Mouse (Mus musculus): ENCODE data around the gene Dzip3. TPM values are rescaled to one million over a fixed set of nuclear protein-coding genes. Genes with fewer than 3 reads are reported as not detected.
A peak's percentile ranks its signal among the peaks of the same experiment; 100 is the strongest.

Dzip3 gene
- 44.2 and 48.3 TPM in 2 replicates for polyA plus RNA-seq (2016; fragmentation: Nextera tagmentation; extraction: Ambion mirVana)

- Histone ChIP-seq H3K27ac (peak within 1 kb of the TSS; percentile 92), H3K4me3 (peak within 1 kb of the TSS; percentile 87), H3K9me3 (no peaks in the 10 kb centered on the region), H3K27me3 (replicated peaks) (no peaks in the 10 kb centered on the region), H3K9ac (peak within 1 kb of the TSS; percentile 94), H3K4me2 (replicated peaks) (peak within 1 kb of the TSS; percentile 86), H3K4me1 (peaks cover 12% of the 10 kb centered on the region), H3K36me3 (no peaks in the 10 kb centered on the region; the same call in 1 of the 2 replicates)
- WGBS = under 1% methylated on average over 74 of the region's 74 CpGs
- ATAC-seq (ENCODE audit: low FRiP score, low read depth) = peak; percentile 99
Observed at GRCm38 (mm10) chr16:48993559-48994342, at the start of gene Dzip3, which contains the start of gene Cip2a. Dzip3 (minus strand) TSS chr16:48994165. Cip2a (plus strand) TSS chr16:48994185.

DNA sequence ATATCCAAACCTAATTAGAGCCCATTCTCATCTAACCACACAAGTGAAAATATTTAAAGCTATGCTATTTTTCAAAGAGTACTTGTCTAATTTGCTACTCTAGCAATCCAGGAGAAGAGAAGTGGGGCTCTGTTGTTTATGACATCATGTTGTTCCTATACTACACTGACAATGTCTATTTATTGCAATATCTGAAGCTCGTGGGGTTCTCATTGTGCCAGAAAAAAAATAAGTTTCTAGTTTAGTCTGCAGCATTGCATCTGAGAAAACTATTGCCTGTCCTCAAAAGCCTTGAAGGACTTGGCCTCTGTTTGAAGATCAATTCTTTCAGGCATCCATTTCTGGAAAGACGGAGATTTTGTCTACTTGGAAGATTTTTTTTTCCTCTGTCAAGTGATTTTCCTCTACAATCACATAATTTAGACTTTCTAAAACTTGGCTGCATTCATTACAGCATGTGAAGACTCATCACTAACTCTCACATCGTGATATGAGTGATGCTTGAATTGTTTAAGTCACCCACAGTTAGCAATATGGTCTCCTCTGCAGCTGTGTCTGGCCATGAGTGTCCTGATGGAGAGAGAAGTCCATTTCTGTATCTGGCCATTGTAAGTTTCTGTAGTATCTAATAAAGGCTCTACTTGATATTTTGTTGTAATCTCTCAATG is 46.7 kb upstream of the Dzip3 start:
- Histone ChIP-seq H3K4me1 (no peaks in the 10 kb centered on the region), H3K9ac (no peak overlapping the region), H3K36me3 (no peaks in the 10 kb centered on the region), H3K9me3 (no peaks in the 10 kb centered on the region), H3K4me3 (no peak overlapping the region), H3K27me3 (replicated peaks) (no peaks in the 10 kb centered on the region), H3K4me2 (replicated peaks) (no peak overlapping the region), H3K27ac (no peak overlapping the region)
- ATAC-seq (ENCODE audit: low FRiP score, low read depth) = no peak
- 83% methylated on average over 3 of the region's 3 CpGs for WGBS

DNA sequence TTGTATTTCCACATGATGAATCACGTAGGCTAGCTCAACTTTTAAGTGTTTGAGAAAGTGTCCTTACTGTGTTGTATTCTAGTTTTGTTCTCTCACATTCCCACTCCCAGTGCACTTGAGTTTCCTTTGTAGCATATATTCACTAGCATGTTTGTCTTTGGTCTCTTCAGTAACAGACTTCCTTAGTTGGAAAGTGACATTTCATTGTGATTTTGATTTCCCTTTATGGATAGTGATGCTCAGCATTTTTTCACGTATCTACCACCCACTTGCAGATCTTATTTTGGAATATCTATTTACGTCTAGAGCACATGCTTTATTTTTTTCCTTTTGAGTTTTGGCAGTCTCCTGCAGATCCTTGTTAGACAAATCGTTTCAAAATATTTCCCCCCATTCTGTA is 43.8 kb upstream of the Dzip3 start:
- Histone ChIP-seq H3K9me3 (no peaks in the 10 kb centered on the region), H3K36me3 (no peaks in the 10 kb centered on the region), H3K4me1 (no peaks in the 10 kb centered on the region), H3K4me2 (replicated peaks) (no peak overlapping the region), H3K27me3 (replicated peaks) (no peaks in the 10 kb centered on the region), H3K9ac (no peak overlapping the region), H3K4me3 (no peak overlapping the region), H3K27ac (no peak overlapping the region)
- WGBS = 88% methylated on average over 4 of the region's 4 CpGs
- no peak for ATAC-seq (ENCODE audit: low FRiP score, low read depth)

- WGBS = 84% methylated on average over 4 of the region's 4 CpGs
- Histone ChIP-seq H3K4me1 (no peaks in the 10 kb centered on the region), H3K9ac (no peak overlapping the region), H3K27me3 (replicated peaks) (no peaks in the 10 kb centered on the region), H3K27ac (no peak overlapping the region), H3K4me2 (replicated peaks) (no peak overlapping the region), H3K36me3 (no peaks in the 10 kb centered on the region), H3K9me3 (no peaks in the 10 kb centered on the region), H3K4me3 (no peak overlapping the region)
- no peak for ATAC-seq (ENCODE audit: low FRiP score, low read depth)
Observed at GRCm38 (mm10) chr16:49035852-49036251, 41.9 kb upstream of the Dzip3 start.

DNA sequence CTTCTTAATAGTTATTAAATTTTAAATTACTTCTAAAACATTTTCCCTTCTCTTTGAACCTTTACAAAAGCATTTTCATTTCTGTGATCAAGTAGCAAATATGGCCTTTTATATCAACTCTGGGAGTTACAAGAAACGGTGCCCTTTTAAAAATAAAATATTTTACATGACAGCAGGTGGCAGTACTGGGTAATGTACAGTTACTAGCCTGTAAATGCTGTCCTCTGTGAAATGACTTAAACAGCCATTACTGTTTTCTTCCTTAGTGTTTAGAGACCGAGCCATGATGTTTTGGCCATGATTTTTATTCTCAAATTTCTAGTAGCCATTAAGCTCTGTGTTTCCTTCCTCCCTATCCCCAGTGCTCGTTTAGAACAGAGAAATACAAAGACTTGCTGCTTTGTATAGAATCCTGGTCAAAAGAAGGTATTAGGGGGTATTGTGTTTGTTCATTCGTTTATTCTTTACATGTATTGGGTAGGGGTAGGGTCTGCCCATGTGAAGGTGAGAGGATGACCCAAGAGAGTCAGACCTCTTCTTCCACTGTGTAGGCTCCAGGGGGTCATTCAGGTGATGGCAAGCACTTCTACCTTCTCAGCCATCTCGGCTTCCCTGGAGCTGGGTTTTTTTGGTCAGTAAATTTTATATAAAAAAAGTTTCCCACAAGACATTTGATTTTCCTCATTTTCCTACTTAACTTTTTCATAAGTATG is 22.8 kb upstream of the Dzip3 start:
- ATAC-seq (ENCODE audit: low FRiP score, low read depth) = no peak
- no peak overlapping the region for H3K27ac ChIP-seq
- 76% methylated on average over 5 of the region's 5 CpGs for WGBS
- no peak overlapping the region for H3K4me2 ChIP-seq (replicated peaks)
- H3K4me1 ChIP-seq = no peaks in the 10 kb centered on the region
- no peak overlapping the region for H3K4me3 ChIP-seq
- no peak overlapping the region for H3K9ac ChIP-seq
- H3K9me3 ChIP-seq = no peaks in the 10 kb centered on the region
- H3K27me3 ChIP-seq (replicated peaks) = no peaks in the 10 kb centered on the region
- H3K36me3 ChIP-seq = peaks cover 9% of the 10 kb centered on the region

DNA sequence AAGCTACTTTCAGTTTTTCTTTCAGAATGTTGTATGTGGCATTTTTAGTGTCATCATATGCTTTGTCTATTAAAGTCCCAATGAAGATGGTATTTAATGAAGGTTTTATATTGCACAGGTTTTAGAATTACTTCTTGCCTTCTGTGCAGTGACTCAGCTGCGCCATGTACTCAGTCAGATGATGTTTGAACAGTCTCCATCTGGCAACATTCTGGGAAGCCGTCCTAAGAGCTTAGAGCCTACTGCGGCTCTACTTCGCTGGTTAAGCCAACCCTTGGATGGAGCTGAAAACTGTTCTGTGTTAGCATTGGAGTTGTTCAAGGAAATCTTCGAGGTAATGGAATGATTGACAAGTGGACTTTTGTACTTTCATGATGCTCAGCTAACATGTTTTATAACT is 10.2 kb upstream of the Dzip3 start:
- Histone ChIP-seq H3K27me3 (replicated peaks) (no peaks in the 10 kb centered on the region), H3K4me1 (no peaks in the 10 kb centered on the region), H3K4me3 (no peak overlapping the region), H3K9me3 (no peaks in the 10 kb centered on the region), H3K4me2 (replicated peaks) (no peak overlapping the region), H3K27ac (no peak overlapping the region), H3K36me3 (peaks cover 23% of the 10 kb centered on the region), H3K9ac (no peak overlapping the region)
- 94% methylated on average over 5 of the region's 5 CpGs for WGBS
- ATAC-seq (ENCODE audit: low FRiP score, low read depth) = no peak

GRCm38 (mm10) chr16:48994343-48994693 is 353 bp upstream of the Dzip3 start:
- Histone ChIP-seq H3K36me3 (peaks cover under 1% of the 10 kb centered on the region; the same call in 1 of the 2 replicates), H3K27ac (no peak overlapping the region), H3K27me3 (replicated peaks) (no peaks in the 10 kb centered on the region), H3K4me1 (peaks cover 12% of the 10 kb centered on the region), H3K4me3 (peak overlapping the region; percentile 87), H3K9me3 (no peaks in the 10 kb centered on the region), H3K4me2 (replicated peaks) (peak overlapping the region; percentile 86), H3K9ac (peak overlapping the region; percentile 94)
- peak; percentile 56 for ATAC-seq (ENCODE audit: low FRiP score, low read depth)
- 0% methylated on average over 18 of the region's 18 CpGs for WGBS

DNA sequence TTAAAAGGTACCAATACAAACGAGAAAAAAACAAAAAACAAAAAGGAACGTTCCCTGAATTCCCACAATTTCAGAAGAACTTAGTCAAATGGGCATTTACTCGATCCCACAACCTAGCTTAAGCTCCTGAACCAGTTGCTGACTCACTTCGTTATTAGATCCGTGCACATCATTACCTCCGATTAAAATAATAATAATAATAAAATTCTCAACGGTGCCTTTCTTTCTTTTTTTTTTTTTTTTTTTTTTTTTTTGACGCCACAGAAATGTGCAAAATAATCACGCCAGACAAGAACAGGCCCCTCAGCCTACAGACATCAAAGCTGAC is 770 bp downstream of the Dzip3 start:
- 5% methylated on average over 9 of the region's 9 CpGs for WGBS
- H3K9ac ChIP-seq = peak overlapping the region; percentile 94

DNA sequence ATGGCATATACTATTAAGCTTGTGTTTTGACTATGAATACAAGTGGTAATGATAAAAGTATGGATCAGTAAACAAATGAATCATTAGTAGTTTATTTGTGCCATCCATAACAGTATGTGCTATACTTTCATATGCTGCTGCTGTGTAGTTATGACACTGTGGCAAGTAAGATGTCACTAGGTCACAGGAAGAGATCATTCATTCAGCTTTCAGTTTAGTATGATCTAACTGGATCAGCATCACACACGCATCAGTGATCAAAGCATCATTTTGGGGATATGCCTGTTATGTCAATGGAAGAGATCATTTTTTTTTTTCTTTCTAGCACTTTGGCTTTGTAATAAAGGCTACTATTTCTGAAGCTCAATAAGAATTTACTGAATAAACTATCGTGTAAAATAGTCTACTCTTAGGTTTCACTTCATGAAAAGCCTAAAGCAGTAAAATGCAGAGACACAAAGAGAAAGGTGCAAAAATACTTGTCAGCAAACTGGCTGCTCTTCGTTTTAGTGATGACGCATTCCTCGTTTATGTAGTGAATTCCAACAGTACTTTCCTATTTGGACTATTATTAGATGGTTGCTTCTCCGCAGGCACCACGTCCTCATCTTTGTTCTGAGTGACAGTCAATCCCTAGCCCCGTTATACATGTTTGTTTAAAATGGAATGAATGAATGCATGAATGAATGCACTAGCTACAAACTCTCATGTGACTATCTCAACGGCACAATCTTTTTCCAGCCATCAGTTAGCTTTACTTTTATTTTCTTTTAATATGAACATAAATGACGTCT is 1.3 kb downstream of the Dzip3 start:
- Histone ChIP-seq H3K9ac (peak overlapping the region; percentile 94), H3K4me3 (peak overlapping the region; percentile 87)
- no peak for ATAC-seq (ENCODE audit: low FRiP score, low read depth)

More for the DNA sequence above, 770 bp downstream of the Dzip3 start:
- H3K4me2 ChIP-seq (replicated peaks) = peak overlapping the region; percentile 86
- peaks cover 12% of the 10 kb centered on the region for H3K4me1 ChIP-seq
- H3K36me3 ChIP-seq = no peaks in the 10 kb centered on the region; the same call in 1 of the 2 replicates
- peak overlapping the region; percentile 87 for H3K4me3 ChIP-seq
- H3K27me3 ChIP-seq (replicated peaks) = no peaks in the 10 kb centered on the region
- ATAC-seq (ENCODE audit: low FRiP score, low read depth) = no peak
- H3K9me3 ChIP-seq = no peaks in the 10 kb centered on the region
- H3K27ac ChIP-seq = no peak overlapping the region; the same call in 1 of the 2 replicates

DNA sequence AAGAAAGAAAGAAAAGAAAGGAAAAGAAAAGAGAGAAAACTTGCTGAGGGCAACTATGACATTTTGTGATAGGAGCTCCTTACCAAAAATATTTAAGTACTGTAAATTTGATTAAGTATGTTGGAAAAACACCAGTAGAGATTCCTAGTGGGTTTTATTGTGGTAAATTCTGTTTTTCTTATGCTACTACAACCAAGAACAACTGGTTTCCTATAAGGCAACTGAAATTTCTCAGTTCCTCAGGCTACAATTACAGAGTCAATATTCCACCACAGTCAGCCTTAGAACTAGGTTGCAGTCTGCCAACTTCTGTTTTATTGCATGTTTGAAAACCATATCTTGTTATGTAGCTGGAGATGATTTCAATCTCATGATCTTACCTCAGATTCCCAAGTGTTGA is 4.3 kb downstream of the Dzip3 start:
- Histone ChIP-seq H3K4me3 (no peak overlapping the region), H3K27me3 (replicated peaks) (no peaks in the 10 kb centered on the region), H3K27ac (no peak overlapping the region), H3K9me3 (no peaks in the 10 kb centered on the region), H3K9ac (no peak overlapping the region), H3K4me1 (peaks cover 8% of the 10 kb centered on the region), H3K4me2 (replicated peaks) (no peak overlapping the region), H3K36me3 (no peaks in the 10 kb centered on the region; the same call in 1 of the 2 replicates)
- no peak for ATAC-seq (ENCODE audit: low FRiP score, low read depth)

More for the DNA sequence above, 1.3 kb downstream of the Dzip3 start:
- H3K27ac ChIP-seq = no peak overlapping the region
- no peaks in the 10 kb centered on the region for H3K27me3 ChIP-seq (replicated peaks)
- WGBS = 43% methylated on average over 10 of the region's 10 CpGs
- no peaks in the 10 kb centered on the region; the same call in 1 of the 2 replicates for H3K36me3 ChIP-seq
- peak overlapping the region; percentile 86 for H3K4me2 ChIP-seq (replicated peaks)
- peaks cover 12% of the 10 kb centered on the region for H3K4me1 ChIP-seq
- H3K9me3 ChIP-seq = no peaks in the 10 kb centered on the region

- 41% methylated on average over 5 of the region's 5 CpGs for WGBS
- H3K4me1 ChIP-seq = no peaks in the 10 kb centered on the region
- no peak overlapping the region for H3K9ac ChIP-seq
- no peak for ATAC-seq (ENCODE audit: low FRiP score, low read depth)
- peaks cover 6% of the 10 kb centered on the region; the same call in 1 of the 2 replicates for H3K36me3 ChIP-seq
- H3K4me2 ChIP-seq (replicated peaks) = no peak overlapping the region
- H3K27ac ChIP-seq = no peak overlapping the region
- H3K9me3 ChIP-seq = no peaks in the 10 kb centered on the region
- H3K4me3 ChIP-seq = no peak overlapping the region
- no peaks in the 10 kb centered on the region for H3K27me3 ChIP-seq (replicated peaks)
Observed at GRCm38 (mm10) chr16:48985034-48985627, 8.8 kb downstream of the Dzip3 start.
